Mouse (Mus musculus) mouse trophoblast stem cell (cell line): ENCODE data around the gene ccdc198.
"Not testable (repeated sequence)": the region's sequence is repeated elsewhere in the genome, so short reads cannot be mapped to it uniquely, and the experiment has no call there.

Source experiments
- in situ Hi-C, 2 experiments: fragments of 300-500 bp; cut with MseI, MboI; formaldehyde crosslinking; loops; 2 replicates in 1 of 2; 3 replicates in 1 of 2; pipeline ENCODE4 v1.15.1; 2025

The ccdc198 gene

GRCm38 (mm10) chr14:49245126-49245714, at the start of gene ccdc198:
ccdc198 (minus strand) TSS chr14:49245474.
- in situ Hi-C loops, result loop anchor here (25.0 kb wide), 1 partner anchor 492 kb away; no protein-coding TSS in a partner anchor

GRCm38 (mm10) chr14:49293802-49294449, 48.7 kb upstream of the ccdc198 start:
- in situ Hi-C loops, result no loop called here

GRCm38 (mm10) chr14:49290029-49290745, 44.9 kb upstream of the ccdc198 start:
- in situ Hi-C loops, result no loop called here

GRCm38 (mm10) chr14:49283784-49284655, 38.7 kb upstream of the ccdc198 start:
- in situ Hi-C loops, result no loop called here

- in situ Hi-C loops, result no loop called here
Observed at GRCm38 (mm10) chr14:49278880-49279279, 33.6 kb upstream of the ccdc198 start.

GRCm38 (mm10) chr14:49278479-49278878, 33.2 kb upstream of the ccdc198 start:
- in situ Hi-C loops, result not testable (repeated sequence)

- in situ Hi-C loops, result no loop called here
Observed at GRCm38 (mm10) chr14:49277642-49278041, 32.4 kb upstream of the ccdc198 start.

- in situ Hi-C loops, result no loop called here
Observed at GRCm38 (mm10) chr14:49275376-49275775, 30.1 kb upstream of the ccdc198 start.

GRCm38 (mm10) chr14:49265286-49266002, 20.2 kb upstream of the ccdc198 start:
- in situ Hi-C loops, result no loop called here

- in situ Hi-C loops, result loop anchor here (25.0 kb wide), 1 partner anchor 496 kb away; no protein-coding TSS in a partner anchor
Observed at GRCm38 (mm10) chr14:49241522-49241921, 3.8 kb downstream of the ccdc198 start.

GRCm38 (mm10) chr14:49238206-49238605, 7.1 kb downstream of the ccdc198 start:
- in situ Hi-C loops, result loop anchor here (25.0 kb wide), 1 partner anchor 499 kb away; no protein-coding TSS in a partner anchor

GRCm38 (mm10) chr14:49234788-49235515, 10.3 kb downstream of the ccdc198 start:
- in situ Hi-C loops, result loop anchor here (25.0 kb wide), 1 partner anchor 502 kb away; no protein-coding TSS in a partner anchor

GRCm38 (mm10) chr14:49231845-49232244, 13.4 kb downstream of the ccdc198 start:
- in situ Hi-C loops, result loop anchor here (25.0 kb wide), 1 partner anchor 505 kb away; no protein-coding TSS in a partner anchor

GRCm38 (mm10) chr14:49226986-49227385, 18.3 kb downstream of the ccdc198 start:
- in situ Hi-C loops, result loop anchor here (25.0 kb wide), 1 partner anchor 510 kb away; no protein-coding TSS in a partner anchor

- in situ Hi-C loops, result loop anchor here (25.0 kb wide), 1 partner anchor 511 kb away; no protein-coding TSS in a partner anchor
Observed at GRCm38 (mm10) chr14:49226471-49226870, 18.8 kb downstream of the ccdc198 start.

GRCm38 (mm10) chr14:49221771-49222170, 23.5 kb downstream of the ccdc198 start:
- in situ Hi-C loops, result no loop called here

GRCm38 (mm10) chr14:49219466-49220022, 25.7 kb downstream of the ccdc198 start:
- in situ Hi-C loops, result not testable (repeated sequence)

- in situ Hi-C loops, result no loop called here
Observed at GRCm38 (mm10) chr14:49218677-49219076, 26.6 kb downstream of the ccdc198 start.

- in situ Hi-C loops, result not testable (repeated sequence)
Observed at GRCm38 (mm10) chr14:49210215-49210614, 35.1 kb downstream of the ccdc198 start.
